Mouse (Mus musculus) forebrain, embryonic 10.5 days (tissue): ENCODE data around the gene Gm15080. TPM values are rescaled to one million over a fixed set of nuclear protein-coding genes. Genes with fewer than 3 reads are reported as not detected.
"Not testable (repeated sequence)": the region's sequence is repeated elsewhere in the genome, so short reads cannot be mapped to it uniquely, and the experiment has no call there.

Source experiments
- DNase-seq: peaks from one replicate; pipeline ENCODE4 v3.0.0-alpha.2; 2017; ENCODE audit warnings: low spot score; ENCODE audit errors: extremely low spot score
- H3K27ac ChIP-seq: fragments of 300-500 bp; sonication (generic); 2 replicates; pipeline ENCODE4 v1.5.1; 2016; ENCODE audit warnings: mild to moderate bottlenecking
- H3K27me3 ChIP-seq: fragments of 300-500 bp; sonication (generic); 2 replicates; pipeline ENCODE4 v1.6.1; 2016; ENCODE audit warnings: mild to moderate bottlenecking; ENCODE audit not compliant: poor library complexity, severe bottlenecking
- H3K36me3 ChIP-seq: fragments of 300-500 bp; sonication (generic); replicated peaks from 2 replicates; pipeline ENCODE4 v1.6.1; 2016; ENCODE audit warnings: mild to moderate bottlenecking, moderate library complexity
- H3K4me1 ChIP-seq: fragments of 300-500 bp; sonication (generic); 2 replicates; pipeline ENCODE4 v1.6.1; 2016
- H3K4me3 ChIP-seq: fragments of 300-500 bp; sonication (generic); 2 replicates; pipeline ENCODE4 v1.5.1; 2016; ENCODE audit warnings: mild to moderate bottlenecking, moderate library complexity
- H3K9me3 ChIP-seq: fragments of 300-500 bp; sonication (generic); 2 replicates; pipeline ENCODE4 v1.6.1; 2016; ENCODE audit warnings: mild to moderate bottlenecking, moderate library complexity
- WGBS: fragments of 180-500 bp; shearing (Covaris S2); methylation state at CpG from one replicate; pipeline ENCODE4 v1.1.7; 2016; 5-methylcytosine and 5-hydroxymethylcytosine counted together
- polyA plus RNA-seq: library from polyadenylated mRNA; unstranded; fragments of >200 nt; fragmentation: Nextera tagmentation; extraction: Ambion mirVana; gene quantifications from 2 replicates; pipeline ENCODE4 v1.2.1, GENCODE M21; 2016

Gene Gm15080
- polyA plus RNA-seq = not detected in 2 replicates

DNA sequence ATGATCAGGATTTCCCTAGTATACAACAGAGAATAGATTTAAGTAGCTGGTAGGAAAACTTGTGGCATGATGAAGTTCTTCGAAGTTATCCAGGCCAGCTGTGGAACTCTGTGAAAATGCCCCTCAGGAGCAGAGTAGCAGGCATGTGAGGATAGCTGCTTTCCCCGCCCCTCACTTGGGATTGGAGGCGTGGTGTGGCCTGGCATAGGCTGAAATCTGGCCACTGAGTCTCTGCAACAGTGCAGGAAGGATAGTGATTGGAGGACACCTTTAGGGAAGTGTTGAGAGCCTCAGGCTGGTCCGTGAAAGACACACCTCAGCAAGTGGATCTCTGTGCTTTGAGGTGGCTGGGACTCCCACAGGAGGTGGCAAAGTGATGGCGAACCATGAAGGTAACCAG is at the start of gene Gm15080:
Gene Gm15080, plus strand, starts transcription at position 301 of the 400 bp plus-strand sequence.
- 100% methylated on average over 1 of the region's 5 CpGs for WGBS
- H3K36me3 ChIP-seq, H3K4me1 ChIP-seq, H3K4me3 ChIP-seq, H3K27me3 ChIP-seq, H3K27ac ChIP-seq, DNase-seq, H3K9me3 ChIP-seq: not testable (repeated sequence)

Other genes starting within 250 kb of the Gm15080 start
- gene Gm15128, start 227.0 kb upstream of the Gm15080 start, polyA plus RNA-seq = not detected in 2 replicates
- gene Gm15107, start 187.7 kb downstream of the Gm15080 start, polyA plus RNA-seq = not detected in 2 replicates